Comparison of ENCODE assay signal across 26 mouse cellular contexts in genomic region chr9:29823716-29824115, GRCm38 (mm10).
DNase-seq lines count a peak whose midpoint lies in the region; ATAC-seq lines count a peak whose summit lies in the region.
"Had no signal": no experiment of that assay in that cellular context is flagged by ENCODE, and none has a peak within 500 bp of the region (broad histone marks: within the 10 kb centered on the region; RNA-seq: fewer than 3 reads in every experiment).

No protein-coding gene starts in this region.

- no peak overlapping the region for H3K4me3 ChIP-seq in kidney, embryonic 15.5 days (replicated peaks)
- H3K4me3 ChIP-seq: embryonic facial prominence, embryonic 10.5 days; embryonic facial prominence, embryonic 15.5 days; forebrain, embryonic 13.5 days; heart, embryonic 10.5 days; heart, embryonic 15.5 days; hindbrain, embryonic 12.5 days; limb, embryonic 12.5 days; liver, embryonic 15.5 days; midbrain, embryonic 10.5 days had no signal

- DNase-seq in heart, adult 11 months, result peak; percentile 37
- no peak for DNase-seq in heart, postnatal 36 days
- peak; percentile 92 for DNase-seq in cerebellum, adult 11-12 months
- peak; percentile 93 for DNase-seq in cerebellum, adult 9-11 months
- no peak for DNase-seq in kidney, postnatal 36 days
- DNase-seq in MN1 (ENCODE audit: low spot score), result no peak
- DNase-seq: adrenal gland, postnatal 14 days; gastrocnemius, postnatal 14 days; kidney, adult 11 months; kidney, postnatal 25 days; layer of hippocampus, postnatal 36 days; lung, embryonic 14.5 days; lung, postnatal 14 days; spleen, adult 18-20 months; thymus, postnatal 25 days had no signal

- H3K27me3 ChIP-seq in kidney, embryonic 15.5 days, result no peaks in the 10 kb centered on the region
- H3K27me3 ChIP-seq: embryonic facial prominence, embryonic 15.5 days; forebrain, embryonic 13.5 days; heart, embryonic 15.5 days; hindbrain, embryonic 12.5 days; liver, embryonic 15.5 days had no signal

- no peak overlapping the region for H3K27ac ChIP-seq in kidney, embryonic 15.5 days
- H3K27ac ChIP-seq: embryonic facial prominence, embryonic 10.5 days; embryonic facial prominence, embryonic 15.5 days; forebrain, embryonic 13.5 days; heart, embryonic 10.5 days; heart, embryonic 15.5 days; hindbrain, embryonic 12.5 days; limb, embryonic 12.5 days; liver, embryonic 15.5 days; midbrain, embryonic 10.5 days had no signal

- no peak overlapping the region for H3K4me2 ChIP-seq in kidney, embryonic 15.5 days
- H3K4me2 ChIP-seq: embryonic facial prominence, embryonic 15.5 days; forebrain, embryonic 13.5 days; heart, embryonic 15.5 days; hindbrain, embryonic 12.5 days; limb, embryonic 12.5 days; liver, embryonic 15.5 days; lung, embryonic 14.5 days had no signal

- 78% methylated on average over 4 of the region's 4 CpGs for WGBS in kidney, embryonic 15.5 days

- no peaks in the 10 kb centered on the region for H3K9me3 ChIP-seq in kidney, embryonic 15.5 days (replicated peaks)
- H3K9me3 ChIP-seq: embryonic facial prominence, embryonic 10.5 days; embryonic facial prominence, embryonic 15.5 days; forebrain, embryonic 13.5 days; heart, embryonic 10.5 days; heart, embryonic 15.5 days; hindbrain, embryonic 12.5 days; limb, embryonic 12.5 days; liver, embryonic 15.5 days; midbrain, embryonic 10.5 days had no signal

- H3K36me3 ChIP-seq in kidney, embryonic 15.5 days, result no peaks in the 10 kb centered on the region
- H3K36me3 ChIP-seq: embryonic facial prominence, embryonic 10.5 days; embryonic facial prominence, embryonic 15.5 days; heart, embryonic 10.5 days; heart, embryonic 15.5 days; hindbrain, embryonic 12.5 days; limb, embryonic 12.5 days; liver, embryonic 15.5 days; midbrain, embryonic 10.5 days had no signal

- intact Hi-C loops in heart, postnatal 36 days (cut with DNase I), result no loop called here

- no peak for ATAC-seq in kidney, embryonic 15.5 days (replicated peaks; ENCODE audit: low FRiP score)
- ATAC-seq: forebrain, embryonic 13.5 days; midbrain, embryonic 16.5 days had no signal

- H3K4me1 ChIP-seq in kidney, embryonic 15.5 days, result no peaks in the 10 kb centered on the region
- H3K4me1 ChIP-seq: embryonic facial prominence, embryonic 15.5 days; heart, embryonic 10.5 days; heart, embryonic 15.5 days; liver, embryonic 15.5 days had no signal

- H3K9ac ChIP-seq in kidney, embryonic 15.5 days, result no peak overlapping the region
- H3K9ac ChIP-seq: embryonic facial prominence, embryonic 15.5 days; forebrain, embryonic 13.5 days; heart, embryonic 15.5 days; hindbrain, embryonic 12.5 days; limb, embryonic 12.5 days; liver, embryonic 15.5 days; lung, embryonic 14.5 days had no signal

Comparison
In these comparisons a context has a peak if more than half of its experiments do, and no peak if none do; other contexts are left out.
1. DNase-seq: peak in heart, adult 11 months (single experiment), cerebellum, adult 11-12 months (single experiment) and cerebellum, adult 9-11 months (single experiment); none in heart, postnatal 36 days (0 of 2), kidney, postnatal 36 days (0 of 2) and MN1 (single experiment).